Mouse (Mus musculus) central nervous system, embryonic 14 days (tissue): Measurements from ENCODE around the gene Jdp2. TPM values are rescaled to one million over a fixed set of nuclear protein-coding genes. Genes with fewer than 3 reads are reported as not detected.

Experiments
- polyA plus RNA-seq: library from polyadenylated mRNA; depleted of rRNA; stranded (reverse); fragments of >200 nt; gene quantifications from 2 replicates; pipeline ENCODE4 v1.2.3, GENCODE M21; 2012; rRNA removed

The Jdp2 gene
- polyA plus RNA-seq = 9.9 and 15.3 TPM in 2 replicates

DNA sequence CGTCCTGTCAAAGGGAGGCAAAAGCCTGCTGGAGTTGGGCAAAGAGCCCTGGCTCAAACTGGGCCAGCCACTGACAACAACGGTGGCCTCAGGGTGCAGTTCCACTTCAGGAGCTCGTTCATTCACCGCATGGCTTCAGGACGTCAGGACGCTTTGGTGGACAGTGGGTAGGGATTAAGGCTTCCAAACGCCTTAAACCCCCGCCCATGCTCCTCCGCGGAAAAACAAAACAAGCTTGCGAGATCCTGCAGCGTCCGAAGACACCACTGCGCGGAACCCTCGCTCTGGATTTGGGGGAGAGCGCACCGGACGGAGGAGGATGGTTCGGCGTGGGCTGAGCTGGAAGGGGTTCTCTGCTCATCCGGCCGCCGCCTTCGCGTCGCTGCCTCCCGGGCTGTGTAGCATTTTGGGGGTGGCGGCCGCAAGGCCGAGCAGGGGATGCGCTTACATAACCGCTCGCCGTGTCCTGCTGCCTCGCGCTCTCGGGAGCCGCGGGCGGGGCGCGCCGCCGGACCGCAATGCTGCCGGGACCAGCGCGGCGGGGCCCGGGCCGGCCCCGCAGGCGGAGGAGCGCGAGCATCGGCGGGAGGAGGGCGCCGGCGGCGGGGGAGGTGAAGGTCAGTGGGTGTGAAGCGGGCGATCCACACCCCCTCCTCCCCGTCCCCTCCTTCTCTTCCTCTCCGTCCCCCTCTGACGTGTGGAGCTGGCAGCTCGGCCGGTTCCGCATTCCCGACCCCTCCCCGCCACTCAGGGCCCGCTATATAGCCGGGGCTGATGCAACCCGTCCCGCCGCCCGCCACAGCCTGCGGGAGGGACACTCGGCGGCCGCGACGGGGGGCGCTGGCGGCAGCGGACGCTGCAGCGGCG lies at the start of gene Jdp2:
Jdp2 (plus strand) TSS at position 417 of the 867 bp plus-strand sequence.

DNA sequence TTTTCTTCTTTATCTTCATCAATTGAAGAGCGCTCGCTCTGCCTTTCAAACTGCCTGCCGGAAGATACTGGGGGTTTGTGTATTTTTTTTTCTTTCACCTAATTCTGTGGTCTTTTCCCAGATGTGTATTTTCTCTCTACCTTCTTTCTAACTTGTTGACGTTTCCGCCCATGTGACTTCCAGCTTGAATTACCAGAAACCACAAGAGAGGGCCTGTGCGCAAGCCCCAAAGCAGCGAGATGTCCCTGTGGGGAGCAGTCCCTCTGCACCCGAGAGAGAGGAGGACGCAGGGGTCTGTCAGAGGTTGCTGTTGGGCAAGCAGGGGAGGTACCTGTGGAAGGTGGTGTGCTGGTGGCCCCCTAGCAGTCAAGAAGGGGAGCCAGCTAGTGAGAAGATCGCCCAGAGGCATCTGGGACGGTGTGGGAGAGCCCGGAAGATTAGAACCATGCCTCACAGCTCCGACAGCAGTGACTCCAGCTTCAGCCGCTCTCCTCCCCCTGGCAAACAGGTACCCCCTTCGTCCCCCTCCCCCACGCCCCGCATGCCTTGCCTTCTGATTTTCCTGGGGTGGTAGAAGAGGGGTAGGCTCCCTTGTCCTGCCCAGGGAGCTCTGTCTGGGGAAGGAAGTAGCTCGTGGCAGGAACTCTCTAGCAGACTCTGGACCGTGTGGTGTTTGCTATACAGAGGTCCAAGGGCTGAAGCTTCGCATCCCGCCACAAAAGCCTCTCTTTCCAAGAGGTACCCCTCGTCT lies 87.8 kb downstream of the Jdp2 start, which contains the start of gene Batf:
Batf (plus strand) TSS at position 204 of the 751 bp plus-strand sequence.

Other genes with a start within 250 kb of the Jdp2 start
- gene Tmed10, start 224.2 kb upstream of the Jdp2 start, polyA plus RNA-seq = 139 and 150 TPM in 2 replicates
- 1.7 and 3.2 TPM in 2 replicates for gene Fos, start 125.1 kb upstream of the Jdp2 start, polyA plus RNA-seq
- 1.5 and 2.2 TPM in 2 replicates for gene Batf, start 87.6 kb downstream of the Jdp2 start, polyA plus RNA-seq
- gene Flvcr2, start 147.5 kb downstream of the Jdp2 start, polyA plus RNA-seq = 4.3 TPM in 2 replicates
- gene Erg28, start 225.5 kb downstream of the Jdp2 start, polyA plus RNA-seq = 58.7 and 62.5 TPM in 2 replicates
- gene Ttll5, start 225.6 kb downstream of the Jdp2 start, polyA plus RNA-seq = 17.2 and 18.5 TPM in 2 replicates